Mouse (Mus musculus) hindbrain, embryonic 11.5 days (tissue): ENCODE results near the gene Ncoa3. TPM values are rescaled to one million over a fixed set of nuclear protein-coding genes. Genes with fewer than 3 reads are reported as not detected.

ENCODE experiments used
- ATAC-seq: fragments of 200-750 bp; cut with Nextera tagmentation; 2 replicates; pipeline ENCODE4 v1.8.0; 2017; ENCODE audit warnings: mild to moderate bottlenecking, moderate TSS enrichment, moderate library complexity; ENCODE audit not compliant: low FRiP score
- DNase-seq: peaks from one replicate; pipeline ENCODE4 v3.0.0-alpha.2; 2015; ENCODE audit warnings: low spot score
- H3K27ac ChIP-seq: fragments of 300-500 bp; sonication (generic); 2 replicates; pipeline ENCODE4 v1.5.1; 2014; ENCODE audit warnings: mild to moderate bottlenecking, low read depth, low read length
- H3K27me3 ChIP-seq: fragments of 300-500 bp; sonication (generic); 2 replicates; pipeline ENCODE4 v1.6.1; 2014; ENCODE audit warnings: mild to moderate bottlenecking, low read length, moderate library complexity, mixed read lengths; ENCODE audit not compliant: control insufficient read depth, insufficient read depth
- H3K36me3 ChIP-seq: fragments of 300-500 bp; sonication (generic); 2 replicates; pipeline ENCODE4 v1.6.1; 2014; ENCODE audit warnings: mild to moderate bottlenecking, low read length, moderate library complexity, mixed read lengths; ENCODE audit not compliant: control insufficient read depth, insufficient read depth
- H3K4me1 ChIP-seq: fragments of 300-500 bp; sonication (generic); replicated peaks from 2 replicates; pipeline ENCODE4 v1.6.1; 2014; ENCODE audit warnings: low read length, mixed read lengths; ENCODE audit not compliant: control insufficient read depth, insufficient read depth
- H3K4me2 ChIP-seq: fragments of 300-500 bp; sonication (generic); replicated peaks from 2 replicates; pipeline ENCODE4 v1.6.1; 2014; ENCODE audit warnings: mild to moderate bottlenecking, low read depth, low read length
- H3K4me3 ChIP-seq: fragments of 300-500 bp; sonication (generic); 2 replicates; pipeline ENCODE4 v1.5.1; 2014; ENCODE audit warnings: low read depth, low read length
- H3K9ac ChIP-seq: fragments of 300-500 bp; sonication (generic); 2 replicates; pipeline ENCODE4 v1.6.1; 2014; ENCODE audit warnings: low read depth, low read length
- H3K9me3 ChIP-seq: fragments of 300-500 bp; sonication (generic); 2 replicates; pipeline ENCODE4 v1.6.1; 2016; ENCODE audit warnings: low read length; ENCODE audit not compliant: control insufficient read depth
- WGBS: fragments of 180-500 bp; shearing (Covaris S2); extraction: QIAGEN DNeasy Blood & Tissue Kit; methylation state at CpG from one replicate; pipeline ENCODE4 v1.1.7; 2014; 5-methylcytosine and 5-hydroxymethylcytosine counted together
- polyA plus RNA-seq: library from polyadenylated mRNA; unstranded; fragments of >200 nt; fragmentation: Nextera tagmentation; extraction: Ambion mirVana; gene quantifications from 2 replicates; pipeline ENCODE4 v1.2.1, GENCODE M21; 2014

Ncoa3 gene
- polyA plus RNA-seq, 1 experiment from 2014 or later, result 17.1 TPM

DNA sequence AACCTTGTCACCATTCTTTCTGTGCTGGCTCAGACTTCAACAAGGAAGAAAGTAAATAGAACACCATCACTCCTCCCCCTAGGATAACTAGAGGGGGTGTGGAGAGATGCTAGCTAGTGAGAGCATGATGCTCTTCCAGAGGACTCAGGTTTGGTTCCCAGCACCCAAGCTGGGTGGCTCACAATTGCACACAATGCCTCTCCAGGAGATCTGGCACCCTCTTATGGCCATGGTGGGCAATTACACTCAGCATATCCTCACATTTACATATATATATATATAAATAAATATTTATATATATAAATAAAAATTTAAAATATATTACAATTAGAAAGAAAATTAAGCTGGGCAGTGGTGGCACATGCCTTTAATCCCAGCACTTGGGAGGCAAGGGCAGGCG is 104.4 kb downstream of the Ncoa3 start:
- ATAC-seq (no peak), DNase-seq (no peak)
- WGBS, result 96% methylated on average over 1 of the region's 1 CpGs
- Histone ChIP-seq H3K27me3 (0 out of 2 replicates have a peak, but pooled peaks cover 2% of the 10 kb centered on the region), H3K9me3 (no peaks in the 10 kb centered on the region), H3K4me2 (no peak overlapping the region), H3K36me3 (no peaks in the 10 kb centered on the region), H3K4me3 (no peak overlapping the region), H3K27ac (no peak overlapping the region), H3K9ac (no peak overlapping the region), H3K4me1 (no peaks in the 10 kb centered on the region)

DNA sequence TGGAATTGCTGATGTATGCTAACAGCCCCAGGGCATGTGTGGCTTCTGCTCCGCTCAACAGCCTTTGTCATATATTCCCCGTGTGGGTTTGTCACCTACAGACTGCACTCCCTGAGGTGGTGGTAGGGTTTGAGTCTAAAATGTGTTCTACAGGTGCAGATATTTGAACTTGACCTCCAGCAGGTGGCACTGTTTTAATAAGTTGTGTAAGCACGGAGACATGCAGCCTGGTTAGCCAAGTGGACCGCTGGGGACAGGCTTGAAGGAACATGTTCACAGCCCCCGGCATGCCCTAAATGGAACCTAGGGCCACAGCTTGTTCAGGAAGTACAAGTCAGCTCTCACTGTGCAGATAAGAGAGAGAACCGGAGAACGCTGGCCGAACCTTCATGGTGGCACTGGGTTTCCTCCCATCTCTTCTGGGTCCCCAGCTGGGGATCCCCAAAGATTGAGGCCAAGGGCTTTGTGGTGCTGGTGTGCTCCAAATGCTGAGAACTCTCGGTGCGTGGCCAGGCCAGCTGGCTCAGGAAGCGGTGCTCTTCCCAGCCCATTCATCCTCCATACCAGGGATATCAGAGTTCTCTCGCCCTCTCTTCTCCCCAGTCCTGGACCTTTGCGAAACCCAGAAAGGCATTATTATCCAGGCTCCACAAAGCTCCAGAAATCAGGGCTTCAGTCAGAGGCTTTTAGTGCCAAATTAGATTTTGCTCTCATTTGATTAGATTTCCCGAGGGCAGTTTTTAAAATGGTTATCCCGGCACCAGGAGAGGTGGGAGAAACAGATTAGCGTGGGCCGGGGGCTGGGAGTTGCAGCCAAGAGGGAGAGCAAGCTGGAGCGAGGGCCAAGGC is 105.2 kb downstream of the Ncoa3 start:
- Histone ChIP-seq H3K27ac (no peak overlapping the region), H3K9ac (no peak overlapping the region), H3K9me3 (no peaks in the 10 kb centered on the region), H3K4me2 (no peak overlapping the region), H3K36me3 (no peaks in the 10 kb centered on the region), H3K4me3 (no peak overlapping the region), H3K27me3 (0 out of 2 replicates have a peak, but pooled peaks cover 2% of the 10 kb centered on the region), H3K4me1 (no peaks in the 10 kb centered on the region)
- DNase-seq (peak; percentile 59), ATAC-seq (no peak)
- 80% methylated on average over 18 of the region's 18 CpGs for WGBS

DNA sequence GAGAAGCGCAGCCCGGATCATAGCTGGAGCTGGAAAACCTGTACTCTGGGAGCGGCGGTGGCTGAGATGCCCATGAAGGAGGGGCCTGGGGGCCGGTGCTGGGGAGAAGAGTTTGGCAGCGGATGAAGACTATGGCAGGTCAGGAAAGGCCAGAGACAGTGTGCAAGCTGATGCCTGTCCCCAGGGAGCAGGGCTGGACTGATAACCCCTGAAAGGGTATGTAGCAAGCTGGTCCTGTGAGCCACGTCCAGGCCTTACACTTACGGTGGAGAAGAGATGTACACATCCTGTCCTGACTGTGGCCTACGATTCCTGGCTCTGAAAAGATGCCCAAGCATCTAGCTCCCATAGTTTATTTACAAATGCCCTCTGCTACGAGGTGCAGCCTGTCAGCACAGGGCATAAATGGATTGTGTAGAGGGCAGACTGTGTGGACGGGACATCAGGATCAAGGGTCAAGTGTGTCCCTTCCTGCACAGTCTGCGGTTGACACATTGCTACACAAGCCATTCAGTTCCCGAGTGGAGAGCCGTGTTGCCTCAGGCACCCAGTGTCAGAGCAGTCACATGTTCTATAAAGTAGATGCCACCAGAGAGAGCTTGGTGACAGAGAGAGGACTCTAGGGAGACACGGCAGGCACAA is 106.0 kb downstream of the Ncoa3 start:
- DNase-seq (no peak), ATAC-seq (no peak)
- WGBS, result 76% methylated on average over 15 of the region's 15 CpGs
- Histone ChIP-seq H3K36me3 (no peaks in the 10 kb centered on the region), H3K4me3 (no peak overlapping the region), H3K9me3 (no peaks in the 10 kb centered on the region), H3K27ac (0 out of 2 replicates have a peak overlapping the region, but pooled peaks have one; percentile 20), H3K4me2 (no peak overlapping the region), H3K9ac (no peak overlapping the region), H3K27me3 (0 out of 2 replicates have a peak, but pooled peaks cover 2% of the 10 kb centered on the region), H3K4me1 (no peaks in the 10 kb centered on the region; the same call in 1 of the 2 replicates)

DNA sequence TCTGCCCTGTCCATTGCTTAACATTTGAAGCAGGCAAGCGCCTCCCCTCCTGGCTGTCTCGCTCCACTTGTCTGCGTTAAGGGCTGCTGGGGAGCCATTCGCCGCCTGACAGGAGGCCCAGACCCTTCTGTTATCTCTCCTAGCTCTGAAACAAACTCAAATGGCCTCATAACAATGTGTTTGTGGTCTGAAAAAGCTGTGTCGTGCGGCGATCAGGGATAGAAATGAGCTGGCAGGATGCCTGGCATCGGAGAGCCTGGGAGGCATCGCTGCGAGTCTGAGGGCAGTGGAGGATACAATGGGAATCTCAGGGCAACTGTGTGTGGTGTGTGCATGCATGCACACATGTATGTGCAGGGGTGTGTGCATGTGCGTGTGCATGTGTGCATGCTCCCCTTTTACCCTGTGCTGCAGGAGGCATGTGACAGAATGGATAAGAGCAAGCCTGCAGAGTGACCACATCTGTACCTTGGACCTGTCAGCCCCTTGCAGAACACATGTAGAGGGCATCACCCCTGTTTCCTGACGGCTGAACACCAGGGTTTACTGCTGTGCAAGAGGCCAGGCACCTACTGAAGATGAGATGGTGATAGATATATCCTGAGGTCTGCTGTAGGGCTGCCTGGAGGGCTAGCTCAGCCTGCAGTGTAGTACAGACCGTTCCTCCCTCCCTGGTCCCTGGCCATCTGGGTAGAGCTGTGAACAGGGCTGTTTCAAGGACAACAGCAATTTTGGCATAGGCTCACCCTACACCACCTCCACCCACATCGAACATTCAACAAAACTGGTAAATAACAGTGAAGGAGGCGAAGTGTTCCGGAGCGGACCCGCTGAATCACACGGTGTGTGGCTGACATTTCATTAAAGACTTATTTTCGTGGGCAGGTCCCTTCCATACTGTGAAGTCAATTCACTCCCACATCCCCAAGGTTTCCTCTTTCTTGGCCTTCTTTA is 108.2 kb downstream of the Ncoa3 start:
- Histone ChIP-seq H3K4me1 (peaks cover 2% of the 10 kb centered on the region; the same call in 1 of the 2 replicates), H3K36me3 (no peaks in the 10 kb centered on the region), H3K4me2 (no peak overlapping the region), H3K4me3 (no peak overlapping the region), H3K27me3 (0 out of 2 replicates have a peak, but pooled peaks cover 2% of the 10 kb centered on the region), H3K27ac (no peak overlapping the region; the same call in 1 of the 2 replicates), H3K9me3 (no peaks in the 10 kb centered on the region), H3K9ac (no peak overlapping the region)
- ATAC-seq (no peak), DNase-seq (no peak)
- WGBS, result 85% methylated on average over 21 of the region's 21 CpGs

DNA sequence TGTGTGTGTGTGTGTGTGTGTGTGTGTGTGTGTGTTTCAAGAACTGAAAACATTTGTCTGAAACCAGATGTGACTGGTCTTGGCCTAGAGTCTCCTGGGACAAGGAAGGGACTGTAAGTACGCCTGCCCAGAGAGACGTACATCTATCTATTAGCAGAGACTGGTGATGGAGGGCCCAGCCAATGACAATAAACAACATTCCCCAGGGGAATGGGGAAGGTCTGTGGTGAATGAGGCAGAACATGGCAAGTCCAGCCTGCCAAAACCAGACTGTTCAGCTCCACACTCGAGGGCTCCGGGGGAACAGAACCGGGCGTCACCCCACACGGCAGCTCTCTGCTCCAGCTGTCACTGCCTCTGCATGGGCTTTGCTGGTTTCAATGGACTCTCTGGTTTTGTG is 110.5 kb downstream of the Ncoa3 start:
- DNase-seq, result peak; percentile 41
- Histone ChIP-seq H3K4me2 (no peak overlapping the region), H3K36me3 (no peaks in the 10 kb centered on the region), H3K4me3 (no peak overlapping the region), H3K27me3 (peaks cover 2% of the 10 kb centered on the region; the same call in 1 of the 2 replicates), H3K27ac (no peak overlapping the region), H3K9me3 (no peaks in the 10 kb centered on the region), H3K9ac (no peak overlapping the region), H3K4me1 (peaks cover 2% of the 10 kb centered on the region; the same call in 1 of the 2 replicates)
- WGBS, result 60% methylated on average over 7 of the region's 7 CpGs
- no peak for ATAC-seq

DNA sequence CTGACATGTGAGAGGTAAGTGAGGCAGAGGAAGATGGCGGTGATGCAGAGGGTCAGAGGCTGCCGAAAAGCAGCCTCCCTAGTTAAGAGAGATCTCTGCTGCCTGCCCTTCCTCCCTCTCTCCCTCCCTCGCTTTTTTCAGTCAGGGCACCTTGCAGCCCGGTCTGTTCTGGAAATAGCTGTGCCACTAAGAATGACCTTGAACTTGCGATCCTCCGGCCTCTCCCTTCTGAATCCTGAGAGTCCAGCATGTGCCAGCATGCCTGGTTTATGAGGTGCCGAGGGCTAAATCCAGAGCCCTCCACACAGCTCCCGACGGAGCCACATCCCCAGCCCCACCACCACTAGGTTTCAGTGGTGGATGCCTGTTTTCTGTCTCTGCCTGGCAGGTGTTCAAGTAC is 113.5 kb downstream of the Ncoa3 start:
- DNase-seq, result no peak
- Histone ChIP-seq H3K4me2 (no peak overlapping the region), H3K27ac (no peak overlapping the region), H3K36me3 (no peaks in the 10 kb centered on the region), H3K4me1 (peaks cover 2% of the 10 kb centered on the region; the same call in 1 of the 2 replicates), H3K9ac (no peak overlapping the region), H3K27me3 (no peaks in the 10 kb centered on the region; the same call in 1 of the 2 replicates), H3K4me3 (no peak overlapping the region), H3K9me3 (no peaks in the 10 kb centered on the region)
- no peak for ATAC-seq
- whole genome bisulfite sequencing, result 82% methylated on average over 9 of the region's 9 CpGs

DNA sequence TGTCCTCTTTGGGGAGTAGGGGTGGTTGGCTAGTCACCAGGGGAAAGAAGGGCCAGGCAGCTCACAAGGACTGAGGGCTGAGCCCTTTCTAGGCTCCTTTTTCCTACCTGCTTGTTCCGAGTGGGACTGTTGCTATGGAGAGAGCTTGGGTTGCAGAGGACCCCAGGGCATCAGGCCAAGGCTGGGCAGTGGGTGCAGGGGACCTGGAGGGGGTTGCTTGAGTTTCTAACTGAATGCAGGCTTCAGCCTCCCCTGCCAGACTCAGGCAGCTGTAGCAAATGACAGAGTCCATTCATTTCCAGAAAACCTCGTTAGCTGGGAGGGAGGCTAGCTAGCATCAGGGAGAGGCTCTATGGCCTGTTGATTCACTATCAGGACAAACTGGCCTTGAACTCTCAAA is 114.2 kb downstream of the Ncoa3 start:
- Histone ChIP-seq H3K9me3 (no peaks in the 10 kb centered on the region), H3K4me1 (peaks cover 2% of the 10 kb centered on the region; the same call in 1 of the 2 replicates), H3K4me2 (no peak overlapping the region), H3K9ac (no peak overlapping the region), H3K27ac (no peak overlapping the region), H3K4me3 (no peak overlapping the region), H3K36me3 (no peaks in the 10 kb centered on the region), H3K27me3 (no peaks in the 10 kb centered on the region; the same call in 1 of the 2 replicates)
- WGBS, result 73% methylated on average over 2 of the region's 2 CpGs
- DNase-seq (no peak), ATAC-seq (no peak)

DNA sequence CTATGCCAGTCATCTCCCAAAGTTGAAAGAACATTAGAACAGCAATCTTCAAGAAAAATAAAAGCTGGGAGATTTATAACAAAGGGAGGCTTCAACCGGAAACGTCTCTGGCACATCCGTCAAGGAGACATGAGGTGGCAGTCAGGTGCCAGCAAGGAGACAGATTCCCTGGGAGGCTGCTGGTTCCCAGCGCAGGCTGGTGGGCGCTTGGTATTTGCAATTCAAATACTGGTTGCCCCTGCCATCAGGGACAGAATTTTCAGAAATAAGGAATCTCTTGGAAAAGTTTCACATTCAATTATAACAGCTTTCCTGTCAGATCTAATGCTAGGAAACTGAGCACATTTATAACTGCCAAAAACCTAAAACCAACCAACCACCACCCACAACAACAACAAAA is 115.5 kb downstream of the Ncoa3 start:
- peaks cover 4% of the 10 kb centered on the region; the same call in 1 of the 2 replicates for H3K4me1 ChIP-seq
- WGBS, result 80% methylated on average over 5 of the region's 5 CpGs

More for the DNA sequence above, 115.5 kb downstream of the Ncoa3 start:
- ATAC-seq, result no peak
- H3K27me3 ChIP-seq, result no peaks in the 10 kb centered on the region; the same call in 1 of the 2 replicates
- no peaks in the 10 kb centered on the region for H3K9me3 ChIP-seq
- no peak overlapping the region for H3K27ac ChIP-seq
- H3K9ac ChIP-seq, result no peak overlapping the region
- H3K4me2 ChIP-seq, result no peak overlapping the region
- H3K4me3 ChIP-seq, result no peak overlapping the region
- H3K36me3 ChIP-seq, result no peaks in the 10 kb centered on the region
- no peak for DNase-seq
